Mouse (Mus musculus) olfactory bulb, adult 2 months (tissue): ENCODE data around the gene Cenpn.

Experiments used
- CTCF ChIP-seq: fragments of 200-500 bp; IDR thresholded peaks from 2 replicates; pipeline ENCODE4 v1.5.1; 2012; ENCODE audit warnings: low read depth, mild to moderate bottlenecking, low read length, moderate library complexity; ENCODE audit not compliant: insufficient read depth
- POLR2A ChIP-seq: fragments of 200-500 bp; IDR thresholded peaks from 2 replicates; pipeline ENCODE4 v1.6.1; 2012; ENCODE audit warnings: mild to moderate bottlenecking, low read depth, low read length, moderate library complexity; ENCODE audit not compliant: insufficient read depth

DNA sequence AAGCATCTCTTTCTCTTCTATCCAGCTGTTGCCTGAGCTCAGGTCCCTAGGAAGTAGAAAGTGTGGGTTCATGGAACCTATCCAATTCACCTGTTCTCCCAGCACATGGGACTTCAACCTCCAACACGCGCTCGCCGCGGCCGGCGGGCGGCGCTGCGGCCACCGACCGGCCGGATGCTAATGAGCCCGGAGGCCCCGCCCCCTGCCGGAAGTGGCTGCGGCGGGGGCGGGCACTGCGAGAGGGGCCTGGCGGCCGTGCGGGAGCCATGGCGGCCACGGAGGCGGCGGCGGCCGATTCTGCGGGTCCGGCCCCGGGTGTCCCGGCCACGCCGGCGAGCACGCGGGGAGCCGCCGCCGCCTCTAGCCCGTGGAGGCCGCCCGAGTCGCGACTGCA lies 21.6 kb downstream of the Cenpn start, which contains the start of gene Atmin:
- TF ChIP-seq CTCF (peak; percentile 62), POLR2A (peak; percentile 49; the same call in 1 of the 2 replicates)
